Mouse (Mus musculus): ENCODE data around the gene Tmem108. TPM values are rescaled to one million over a fixed set of nuclear protein-coding genes. Genes with fewer than 3 reads are reported as not detected.

Gene Tmem108
- polyA plus RNA-seq, 1 experiment, result 0.01 TPM

DNA sequence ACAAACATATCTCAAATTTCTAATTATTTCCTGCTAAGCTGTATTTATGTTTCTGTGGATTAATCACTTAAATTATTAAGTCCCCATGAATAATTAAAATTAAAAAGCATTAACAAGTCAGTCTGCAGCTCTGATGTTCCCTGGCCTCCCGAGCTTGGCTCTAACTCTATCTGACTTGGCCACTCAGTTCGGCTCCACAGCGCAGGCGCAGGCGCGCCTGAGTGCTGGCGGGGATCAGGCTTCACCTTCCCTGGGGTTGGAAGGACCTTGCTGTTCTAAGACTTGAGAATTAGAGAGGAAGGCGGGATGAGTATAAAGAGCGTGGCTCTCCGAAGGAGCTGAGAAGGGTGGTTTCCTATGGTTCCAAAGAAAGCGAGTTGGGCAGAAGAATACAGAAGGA lies 41.6 kb downstream of the Tmem108 start:
- TF ChIP-seq MYOG (IDR thresholded peaks at IDR 0.05; ENCODE audit: control insufficient read depth, extremely low read depth, insufficient read length) (no peak), FOSL1 (IDR thresholded peaks at IDR 0.05; ENCODE audit: insufficient read depth, low read length, poor library complexity, severe bottlenecking) (no peak)
- no peak overlapping the region for H3K4me3 ChIP-seq (ENCODE audit: insufficient read depth, poor library complexity, severe bottlenecking)
- no peaks in the 10 kb centered on the region for H3K36me3 ChIP-seq (ENCODE audit: control insufficient read depth, insufficient read depth)
- H3ac ChIP-seq (ENCODE audit: control insufficient read depth, insufficient read length, low read depth), result no peak overlapping the region
- no peaks in the 10 kb centered on the region for H3K79me2 ChIP-seq (ENCODE audit: control insufficient read depth, insufficient read depth)
- H3K27me3 ChIP-seq (ENCODE audit: control insufficient read depth, insufficient read depth, insufficient read length), result no peaks in the 10 kb centered on the region
- no peaks in the 10 kb centered on the region for H3K79me3 ChIP-seq (ENCODE audit: low read depth)

DNA sequence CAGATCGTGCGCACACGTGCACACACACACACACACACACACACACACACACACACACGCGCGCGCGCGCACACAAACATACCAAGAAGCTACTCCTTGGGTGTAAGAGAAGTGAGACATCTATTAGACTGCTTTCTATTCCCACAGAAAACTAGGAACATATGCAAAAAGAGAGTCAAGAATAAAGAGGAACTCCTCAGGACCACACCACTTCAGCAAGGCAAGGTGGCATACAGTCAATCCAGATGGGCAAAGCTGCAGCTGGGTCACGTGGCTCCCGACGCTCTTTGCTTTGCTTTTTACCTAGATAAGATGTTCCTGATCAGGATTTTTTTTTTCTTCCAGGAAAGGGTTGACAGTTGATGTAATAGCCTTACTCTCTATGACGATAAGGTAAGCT lies 45.6 kb downstream of the Tmem108 start:
- Histone ChIP-seq H3K4me3 (ENCODE audit: insufficient read depth, poor library complexity, severe bottlenecking) (no peak overlapping the region), H3K27me3 (ENCODE audit: control insufficient read depth, insufficient read depth, insufficient read length) (no peaks in the 10 kb centered on the region), H3K36me3 (ENCODE audit: control insufficient read depth, insufficient read depth) (no peaks in the 10 kb centered on the region), H3K79me2 (ENCODE audit: control insufficient read depth, insufficient read depth) (no peaks in the 10 kb centered on the region), H3ac (ENCODE audit: control insufficient read depth, insufficient read length, low read depth) (no peak overlapping the region), H3K79me3 (ENCODE audit: low read depth) (no peaks in the 10 kb centered on the region)
- TF ChIP-seq CEBPB (IDR thresholded peaks at IDR 0.05; ENCODE audit: low read depth) (no peak), MYOD1 (IDR thresholded peaks at IDR 0.05; ENCODE audit: control insufficient read depth, insufficient read length, low read depth) (no peak), MAX (IDR thresholded peaks at IDR 0.05) (no peak), MYOG (IDR thresholded peaks at IDR 0.05; ENCODE audit: control insufficient read depth, extremely low read depth, insufficient read length) (no peak), USF1 (IDR thresholded peaks at IDR 0.05; ENCODE audit: low read depth) (no peak), CTCF (IDR thresholded peaks at IDR 0.05; ENCODE audit: control insufficient read depth, insufficient read depth, insufficient read length) (no peak), FOSL1 (IDR thresholded peaks at IDR 0.05; ENCODE audit: insufficient read depth, low read length, poor library complexity, severe bottlenecking) (no peak)

DNA sequence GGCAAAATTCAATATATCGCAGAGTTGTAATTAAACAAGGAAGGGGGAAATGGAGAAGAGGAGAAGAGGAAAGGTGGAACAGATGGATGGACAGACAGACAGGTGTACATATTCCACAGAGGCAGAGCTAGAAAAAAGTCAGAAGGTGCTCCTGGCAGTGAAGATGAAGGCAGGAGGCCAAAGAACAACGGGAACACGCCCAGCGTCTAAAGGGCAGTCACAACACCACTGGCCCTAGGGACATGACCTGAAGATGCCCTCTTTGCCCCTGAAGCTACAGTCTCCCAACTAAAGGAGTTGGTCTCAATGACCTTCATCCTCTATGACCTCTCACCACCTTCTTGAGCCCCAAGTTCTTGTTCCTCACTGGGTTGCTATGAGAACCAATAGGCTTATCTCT lies 46.3 kb downstream of the Tmem108 start:
- Histone ChIP-seq H3K27me3 (ENCODE audit: control insufficient read depth, insufficient read depth, insufficient read length) (no peaks in the 10 kb centered on the region), H3K79me2 (ENCODE audit: control insufficient read depth, insufficient read depth) (no peaks in the 10 kb centered on the region), H3K4me3 (ENCODE audit: insufficient read depth, poor library complexity, severe bottlenecking) (no peak overlapping the region), H3K36me3 (ENCODE audit: control insufficient read depth, insufficient read depth) (no peaks in the 10 kb centered on the region), H3ac (ENCODE audit: control insufficient read depth, insufficient read length, low read depth) (no peak overlapping the region), H3K79me3 (ENCODE audit: low read depth) (no peaks in the 10 kb centered on the region)
- TF ChIP-seq CEBPB (IDR thresholded peaks at IDR 0.05; ENCODE audit: low read depth) (no peak), MYOG (IDR thresholded peaks at IDR 0.05; ENCODE audit: control insufficient read depth, extremely low read depth, insufficient read length) (no peak), FOSL1 (IDR thresholded peaks at IDR 0.05; ENCODE audit: insufficient read depth, low read length, poor library complexity, severe bottlenecking) (no peak), MYOD1 (IDR thresholded peaks at IDR 0.05; ENCODE audit: control insufficient read depth, insufficient read length, low read depth) (no peak)

DNA sequence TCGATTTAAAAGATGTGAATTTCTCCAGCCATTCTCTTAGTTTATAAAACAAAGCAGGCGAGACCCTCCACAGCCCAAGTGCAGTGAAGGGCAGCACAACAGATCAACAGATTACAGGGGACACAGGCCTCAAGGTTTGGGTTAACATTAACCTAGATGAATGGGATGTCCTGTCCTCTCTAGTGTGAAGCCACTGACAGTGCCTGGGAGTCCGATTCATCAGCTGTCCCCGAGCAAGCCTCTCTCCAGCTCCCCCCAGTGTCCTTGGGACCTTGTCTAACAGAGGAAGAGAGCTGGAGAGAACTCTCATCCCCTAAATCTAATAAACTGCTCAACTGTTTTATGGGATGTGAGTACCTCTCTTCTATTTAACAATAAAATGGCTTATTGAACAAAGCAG lies 48.4 kb downstream of the Tmem108 start:
- Histone ChIP-seq H3K4me3 (ENCODE audit: insufficient read depth, poor library complexity, severe bottlenecking) (no peak overlapping the region), H3ac (ENCODE audit: control insufficient read depth, insufficient read length, low read depth) (no peak overlapping the region), H3K27me3 (ENCODE audit: control insufficient read depth, insufficient read depth, insufficient read length) (no peaks in the 10 kb centered on the region), H3K36me3 (ENCODE audit: control insufficient read depth, insufficient read depth) (no peaks in the 10 kb centered on the region), H3K79me2 (ENCODE audit: control insufficient read depth, insufficient read depth) (no peaks in the 10 kb centered on the region), H3K79me3 (ENCODE audit: low read depth) (no peaks in the 10 kb centered on the region)
- TF ChIP-seq MYOG (IDR thresholded peaks at IDR 0.05; ENCODE audit: control insufficient read depth, extremely low read depth, insufficient read length) (no peak), USF1 (IDR thresholded peaks at IDR 0.05; ENCODE audit: low read depth) (no peak), MAX (IDR thresholded peaks at IDR 0.05) (no peak), MYOD1 (IDR thresholded peaks at IDR 0.05; ENCODE audit: control insufficient read depth, insufficient read length, low read depth) (no peak), CTCF (IDR thresholded peaks at IDR 0.05; ENCODE audit: control insufficient read depth, insufficient read depth, insufficient read length) (no peak), FOSL1 (IDR thresholded peaks at IDR 0.05; ENCODE audit: insufficient read depth, low read length, poor library complexity, severe bottlenecking) (no peak), CEBPB (IDR thresholded peaks at IDR 0.05; ENCODE audit: low read depth) (no peak)

DNA sequence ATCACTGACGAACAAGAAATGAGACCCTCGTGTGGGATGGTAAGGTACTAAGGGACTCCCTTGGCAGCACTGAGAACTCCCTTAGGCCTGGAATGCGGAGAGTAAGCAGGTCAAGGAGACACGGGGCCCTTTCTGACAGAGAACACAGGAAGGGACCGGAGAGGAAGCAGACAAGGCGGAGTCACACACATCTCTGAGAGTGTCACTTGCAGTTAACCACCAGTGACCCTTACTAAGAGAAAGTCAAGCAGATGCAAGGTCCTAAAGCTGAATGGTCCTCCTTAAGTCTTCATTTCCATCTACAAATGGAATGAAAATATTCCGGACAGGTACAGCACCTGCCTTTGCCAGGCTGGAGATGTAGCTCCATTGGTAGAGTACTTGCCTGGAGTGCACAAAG lies 48.9 kb downstream of the Tmem108 start:
- H3K4me3 ChIP-seq (ENCODE audit: insufficient read depth, poor library complexity, severe bottlenecking), result no peak overlapping the region
- no peak for TF ChIP-seq MAX (IDR thresholded peaks at IDR 0.05)
- no peaks in the 10 kb centered on the region for H3K79me3 ChIP-seq (ENCODE audit: low read depth)
- no peak overlapping the region for H3ac ChIP-seq (ENCODE audit: control insufficient read depth, insufficient read length, low read depth)
- H3K36me3 ChIP-seq (ENCODE audit: control insufficient read depth, insufficient read depth), result no peaks in the 10 kb centered on the region
- no peaks in the 10 kb centered on the region for H3K27me3 ChIP-seq (ENCODE audit: control insufficient read depth, insufficient read depth, insufficient read length)
- no peaks in the 10 kb centered on the region for H3K79me2 ChIP-seq (ENCODE audit: control insufficient read depth, insufficient read depth)

DNA sequence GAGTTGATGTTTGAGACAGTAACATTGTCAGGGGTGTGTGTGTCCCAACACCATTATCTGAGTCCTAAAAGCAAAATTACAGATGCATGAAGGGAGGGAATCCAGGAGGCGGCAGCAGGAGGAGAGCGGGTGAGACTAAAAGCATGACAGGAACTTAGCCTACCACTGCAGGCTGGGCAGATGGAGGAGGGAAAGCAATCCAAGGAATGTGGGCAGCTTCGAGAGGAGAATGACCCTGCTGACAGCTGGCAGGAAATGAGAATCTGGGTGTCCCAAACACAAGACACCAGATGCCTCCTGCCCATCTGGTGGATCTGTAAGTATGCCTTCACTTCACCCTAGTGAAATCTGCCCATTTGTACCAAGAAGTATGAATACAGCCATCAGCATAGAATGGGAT lies 51.9 kb downstream of the Tmem108 start:
- Histone ChIP-seq H3K4me3 (ENCODE audit: insufficient read depth, poor library complexity, severe bottlenecking) (no peak overlapping the region), H3K36me3 (ENCODE audit: control insufficient read depth, insufficient read depth) (no peaks in the 10 kb centered on the region), H3K79me3 (ENCODE audit: low read depth) (no peaks in the 10 kb centered on the region), H3K79me2 (ENCODE audit: control insufficient read depth, insufficient read depth) (no peaks in the 10 kb centered on the region), H3K27me3 (ENCODE audit: control insufficient read depth, insufficient read depth, insufficient read length) (no peaks in the 10 kb centered on the region), H3ac (ENCODE audit: control insufficient read depth, insufficient read length, low read depth) (no peak overlapping the region)
- TF ChIP-seq MAX (IDR thresholded peaks at IDR 0.05) (no peak), MYOD1 (IDR thresholded peaks at IDR 0.05; ENCODE audit: control insufficient read depth, insufficient read length, low read depth) (no peak), MYOG (IDR thresholded peaks at IDR 0.05; ENCODE audit: control insufficient read depth, extremely low read depth, insufficient read length) (no peak), CTCF (IDR thresholded peaks at IDR 0.05; ENCODE audit: control insufficient read depth, insufficient read depth, insufficient read length) (no peak), CEBPB (IDR thresholded peaks at IDR 0.05; ENCODE audit: low read depth) (no peak), FOSL1 (IDR thresholded peaks at IDR 0.05; ENCODE audit: insufficient read depth, low read length, poor library complexity, severe bottlenecking) (no peak), USF1 (IDR thresholded peaks at IDR 0.05; ENCODE audit: low read depth) (no peak)

All from C2C12 (cell line).